Mouse (Mus musculus): ENCODE data around the gene H1foo. TPM values are rescaled to one million over a fixed set of nuclear protein-coding genes. Genes with fewer than 3 reads are reported as not detected.

Gene H1foo
- polyA plus RNA-seq, 1 experiment from 2014 or later = not detected

DNA sequence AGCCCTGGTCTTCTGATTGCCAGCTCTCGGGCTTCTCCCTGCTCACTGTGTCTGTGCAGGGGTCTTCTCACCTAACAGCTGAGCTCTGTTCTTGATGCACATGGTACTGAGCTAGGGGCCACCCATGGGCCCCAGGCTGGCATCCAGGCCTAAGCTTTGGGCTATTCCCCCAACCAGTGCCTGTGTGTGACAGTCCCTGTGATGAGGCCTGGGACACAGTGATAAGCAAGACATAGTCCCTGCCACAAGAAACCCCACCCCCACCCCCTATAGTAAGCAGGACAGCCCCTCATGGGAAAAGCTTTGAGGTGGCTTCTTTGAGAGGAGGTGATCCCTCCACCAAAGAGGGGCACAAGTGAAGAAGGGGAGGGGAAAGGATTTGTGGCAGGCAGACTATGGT lies 26.1 kb upstream of the H1foo start:
- Histone ChIP-seq H3K4me3 (ENCODE audit: low read length) (no peak overlapping the region), H3K4me2 (ENCODE audit: low read depth, low read length) (no peak overlapping the region), H3K27ac (ENCODE audit: low read length) (no peak overlapping the region), H3K36me3 (ENCODE audit: control insufficient read depth, insufficient read depth) (no peaks in the 10 kb centered on the region), H3K4me1 (ENCODE audit: control insufficient read depth, insufficient read depth, low read length) (peaks cover 35% of the 10 kb centered on the region), H3K9ac (ENCODE audit: low read length) (no peak overlapping the region), H3K27me3 (ENCODE audit: control insufficient read depth, insufficient read depth, low read length) (no peaks in the 10 kb centered on the region), H3K9me3 (replicated peaks; ENCODE audit: control insufficient read depth, low read length) (no peaks in the 10 kb centered on the region)
- 93% methylated on average over 1 of the region's 1 CpGs for WGBS
- ATAC-seq (replicated peaks; ENCODE audit: extremely low read depth, insufficient read depth, low FRiP score) = no peak

DNA sequence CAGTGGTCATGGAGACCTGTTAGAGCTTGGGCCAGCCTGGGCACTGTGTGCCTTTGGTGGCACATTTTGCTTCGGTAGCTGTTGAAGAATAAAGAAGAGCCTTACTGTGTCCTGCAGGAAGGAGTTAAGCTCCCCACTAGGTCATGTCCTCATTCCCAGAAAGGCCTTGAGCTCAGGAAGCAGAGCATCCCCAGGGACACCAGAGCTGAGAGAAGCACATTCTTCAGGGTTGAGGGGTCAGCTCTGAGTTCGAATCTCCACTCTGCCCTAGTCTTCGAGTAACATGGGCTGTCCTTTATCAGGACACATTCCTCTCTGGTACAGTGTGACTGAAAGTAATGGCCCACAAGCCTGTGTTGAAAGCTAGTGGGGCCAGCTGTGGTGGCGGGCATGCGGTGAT lies 24.9 kb upstream of the H1foo start:
- Histone ChIP-seq H3K36me3 (ENCODE audit: control insufficient read depth, insufficient read depth) (no peaks in the 10 kb centered on the region), H3K27me3 (ENCODE audit: control insufficient read depth, insufficient read depth, low read length) (no peaks in the 10 kb centered on the region), H3K4me2 (ENCODE audit: low read depth, low read length) (no peak overlapping the region), H3K4me1 (ENCODE audit: control insufficient read depth, insufficient read depth, low read length) (peaks cover 39% of the 10 kb centered on the region), H3K4me3 (ENCODE audit: low read length) (no peak overlapping the region), H3K27ac (ENCODE audit: low read length) (no peak overlapping the region), H3K9ac (ENCODE audit: low read length) (no peak overlapping the region; the same call in 1 of the 2 replicates), H3K9me3 (replicated peaks; ENCODE audit: control insufficient read depth, low read length) (no peaks in the 10 kb centered on the region)
- no peak for ATAC-seq (replicated peaks; ENCODE audit: extremely low read depth, insufficient read depth, low FRiP score)
- 75% methylated on average over 5 of the region's 5 CpGs for WGBS

DNA sequence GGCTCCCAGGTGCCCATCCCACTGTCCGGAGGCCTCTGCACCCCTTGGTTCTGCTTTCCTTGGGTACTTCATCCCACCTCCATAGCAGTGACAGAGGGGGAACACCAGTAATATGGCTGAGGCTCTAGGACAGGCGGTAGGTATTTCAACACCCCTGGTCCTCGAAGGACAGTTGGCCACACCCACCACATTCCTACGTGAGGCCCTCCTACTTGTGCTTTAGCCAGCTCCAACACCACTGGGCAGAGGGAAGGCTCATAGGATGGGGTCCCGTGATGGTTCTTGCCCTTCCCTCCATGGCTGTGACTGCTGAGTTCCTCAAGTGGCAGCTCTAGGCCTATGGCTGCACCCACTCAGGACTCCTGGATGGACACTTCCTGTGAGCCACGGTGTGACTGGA lies 19.9 kb upstream of the H1foo start:
- Histone ChIP-seq H3K27me3 (ENCODE audit: control insufficient read depth, insufficient read depth, low read length) (no peaks in the 10 kb centered on the region), H3K27ac (ENCODE audit: low read length) (no peak overlapping the region), H3K36me3 (ENCODE audit: control insufficient read depth, insufficient read depth) (no peaks in the 10 kb centered on the region), H3K9me3 (replicated peaks; ENCODE audit: control insufficient read depth, low read length) (no peaks in the 10 kb centered on the region), H3K9ac (ENCODE audit: low read length) (no peak overlapping the region), H3K4me3 (ENCODE audit: low read length) (no peak overlapping the region), H3K4me1 (ENCODE audit: control insufficient read depth, insufficient read depth, low read length) (peaks cover 22% of the 10 kb centered on the region), H3K4me2 (ENCODE audit: low read depth, low read length) (no peak overlapping the region)
- 37% methylated on average over 6 of the region's 6 CpGs for WGBS
- ATAC-seq (replicated peaks; ENCODE audit: extremely low read depth, insufficient read depth, low FRiP score) = peak; percentile 68

DNA sequence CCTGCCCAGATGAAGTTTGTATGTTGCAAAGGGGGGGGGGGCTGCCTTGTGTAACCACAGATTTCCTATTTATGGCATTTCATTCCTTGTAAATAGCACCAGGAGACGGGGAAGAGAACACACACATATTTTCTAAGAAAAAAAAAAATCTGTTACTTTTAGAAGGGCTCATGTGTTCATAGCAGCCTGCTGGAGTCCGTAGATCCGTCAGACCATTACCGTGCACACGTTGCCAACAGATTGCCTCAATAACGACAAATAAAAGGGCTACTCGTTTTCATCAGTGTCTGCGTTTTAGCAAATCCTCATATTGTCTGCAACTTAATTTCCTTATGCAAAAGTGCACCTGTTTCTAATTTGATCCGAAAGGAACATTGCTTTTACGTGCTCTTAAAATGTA lies 18.3 kb upstream of the H1foo start:
- Histone ChIP-seq H3K9me3 (replicated peaks; ENCODE audit: control insufficient read depth, low read length) (no peaks in the 10 kb centered on the region), H3K36me3 (ENCODE audit: control insufficient read depth, insufficient read depth) (no peaks in the 10 kb centered on the region), H3K4me1 (ENCODE audit: control insufficient read depth, insufficient read depth, low read length) (peaks cover 19% of the 10 kb centered on the region), H3K4me2 (ENCODE audit: low read depth, low read length) (no peak overlapping the region), H3K27ac (ENCODE audit: low read length) (no peak overlapping the region), H3K4me3 (ENCODE audit: low read length) (no peak overlapping the region), H3K27me3 (ENCODE audit: control insufficient read depth, insufficient read depth, low read length) (no peaks in the 10 kb centered on the region), H3K9ac (ENCODE audit: low read length) (no peak overlapping the region)
- no peak for ATAC-seq (replicated peaks; ENCODE audit: extremely low read depth, insufficient read depth, low FRiP score)
- 88% methylated on average over 10 of the region's 10 CpGs for WGBS

DNA sequence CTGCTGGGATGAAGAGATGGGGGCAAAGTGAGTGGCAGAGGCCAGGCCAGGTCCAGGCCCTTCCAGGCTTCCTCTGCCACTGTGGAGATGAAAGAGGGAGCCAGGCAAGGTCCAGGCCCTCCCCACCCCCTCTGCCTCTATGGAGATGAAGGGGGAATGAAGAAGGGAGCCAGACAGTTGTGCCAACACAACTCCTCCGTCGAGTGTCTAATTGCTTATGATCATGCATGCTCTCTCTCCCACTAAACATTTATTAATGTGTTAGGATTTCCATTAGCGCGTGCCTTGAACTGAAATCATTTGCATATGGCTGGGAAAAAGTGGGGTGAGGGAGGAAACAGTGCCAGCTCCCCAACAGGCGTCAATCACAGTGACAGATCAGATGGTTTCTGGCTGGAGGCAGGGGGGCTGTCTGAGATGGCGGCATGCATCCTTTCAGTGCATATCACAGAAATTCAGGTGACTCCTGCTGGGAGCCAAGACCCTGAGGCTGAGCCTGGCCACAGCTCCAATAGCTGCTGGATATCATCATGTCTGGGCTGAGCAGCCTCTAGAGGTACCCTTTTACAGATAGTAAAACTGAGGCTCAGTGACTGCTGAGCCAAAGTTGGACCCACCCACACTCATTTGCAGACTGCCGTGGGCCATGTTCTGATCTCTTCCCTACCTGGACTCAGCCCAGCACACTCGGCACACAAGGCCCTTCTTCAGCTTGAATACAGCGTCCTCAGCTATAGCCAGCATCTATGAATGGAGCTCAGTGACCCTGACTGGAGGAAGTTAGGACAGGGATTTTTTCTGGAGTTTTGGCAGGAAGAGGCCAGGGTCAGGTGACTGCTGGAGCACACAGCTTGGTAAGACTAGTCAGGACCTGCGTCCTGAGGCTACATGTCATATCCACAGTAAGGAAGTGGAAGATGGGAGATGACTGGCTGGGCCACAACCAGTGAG lies 17.2 kb upstream of the H1foo start:
- H3K4me2 ChIP-seq (ENCODE audit: low read depth, low read length) = no peak overlapping the region
- WGBS = 78% methylated on average over 10 of the region's 10 CpGs
- H3K4me3 ChIP-seq (ENCODE audit: low read length) = no peak overlapping the region
- ATAC-seq (replicated peaks; ENCODE audit: extremely low read depth, insufficient read depth, low FRiP score) = no peak
- H3K9me3 ChIP-seq (replicated peaks; ENCODE audit: control insufficient read depth, low read length) = no peaks in the 10 kb centered on the region
- H3K27ac ChIP-seq (ENCODE audit: low read length) = no peak overlapping the region
- H3K4me1 ChIP-seq (ENCODE audit: control insufficient read depth, insufficient read depth, low read length) = peaks cover 19% of the 10 kb centered on the region
- no peaks in the 10 kb centered on the region for H3K36me3 ChIP-seq (ENCODE audit: control insufficient read depth, insufficient read depth)
- H3K27me3 ChIP-seq (ENCODE audit: control insufficient read depth, insufficient read depth, low read length) = no peaks in the 10 kb centered on the region
- H3K9ac ChIP-seq (ENCODE audit: low read length) = no peak overlapping the region

DNA sequence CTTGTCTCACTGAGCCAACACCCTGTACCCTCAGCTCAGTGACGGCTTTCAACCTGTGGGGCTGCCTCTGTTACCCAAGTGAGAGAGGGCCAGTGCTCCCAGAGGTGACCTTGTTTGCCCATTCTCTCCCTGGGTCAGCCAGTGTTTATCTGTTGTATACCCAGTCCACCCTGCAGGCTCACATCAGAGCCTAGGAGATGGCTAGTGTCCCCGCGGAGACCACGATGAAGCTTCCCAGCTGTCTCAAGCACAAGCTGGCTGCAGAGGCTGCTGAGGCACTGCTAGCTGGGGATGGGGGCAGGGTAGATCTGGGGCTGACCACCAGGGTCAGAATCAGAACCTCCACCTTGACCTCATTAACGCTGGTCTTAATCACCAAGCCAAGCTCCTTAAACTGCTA lies 14.7 kb upstream of the H1foo start:
- no peak overlapping the region for H3K9ac ChIP-seq (ENCODE audit: low read length)

DNA sequence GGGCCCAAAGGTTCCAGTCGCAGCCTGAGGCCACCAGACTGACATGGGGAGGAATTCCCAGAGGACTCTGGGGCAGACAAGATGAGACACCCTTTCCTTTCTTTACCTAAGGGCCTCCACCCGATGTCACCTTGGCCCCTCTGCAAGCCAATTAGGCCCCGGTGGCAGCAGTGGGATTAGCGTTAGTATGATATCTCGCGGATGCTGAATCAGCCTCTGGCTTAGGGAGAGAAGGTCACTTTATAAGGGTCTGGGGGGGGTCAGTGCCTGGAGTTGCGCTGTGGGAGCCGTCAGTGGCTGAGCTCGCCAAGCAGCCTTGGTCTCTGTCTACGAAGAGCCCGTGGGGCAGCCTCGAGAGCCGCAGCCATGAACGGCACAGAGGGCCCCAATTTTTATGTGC lies 13.1 kb upstream of the H1foo start, which contains the start of gene Rho:
Gene Rho (plus strand): TSS at position 110 of the 400 bp plus-strand sequence.
- H3K4me1 ChIP-seq (ENCODE audit: control insufficient read depth, insufficient read depth, low read length) = peaks cover 7% of the 10 kb centered on the region
- H3K9me3 ChIP-seq (replicated peaks; ENCODE audit: control insufficient read depth, low read length) = no peaks in the 10 kb centered on the region
- H3K27ac ChIP-seq (ENCODE audit: low read length) = no peak within 1 kb of the TSS
- no peak within 1 kb of the TSS for H3K4me3 ChIP-seq (ENCODE audit: low read length)
- WGBS = 87% methylated on average over 14 of the region's 14 CpGs
- H3K36me3 ChIP-seq (ENCODE audit: control insufficient read depth, insufficient read depth) = no peaks in the 10 kb centered on the region
- no peak for ATAC-seq (replicated peaks; ENCODE audit: extremely low read depth, insufficient read depth, low FRiP score)
- no peak within 1 kb of the TSS for H3K9ac ChIP-seq (ENCODE audit: low read length)
- no peak within 1 kb of the TSS for H3K4me2 ChIP-seq (ENCODE audit: low read depth, low read length)
- H3K27me3 ChIP-seq (ENCODE audit: control insufficient read depth, insufficient read depth, low read length) = no peaks in the 10 kb centered on the region

More for the DNA sequence above, 14.7 kb upstream of the H1foo start:
- Histone ChIP-seq H3K27me3 (ENCODE audit: control insufficient read depth, insufficient read depth, low read length) (no peaks in the 10 kb centered on the region), H3K4me1 (ENCODE audit: control insufficient read depth, insufficient read depth, low read length) (peaks cover 8% of the 10 kb centered on the region), H3K9me3 (replicated peaks; ENCODE audit: control insufficient read depth, low read length) (no peaks in the 10 kb centered on the region), H3K27ac (ENCODE audit: low read length) (no peak overlapping the region), H3K4me2 (ENCODE audit: low read depth, low read length) (no peak overlapping the region), H3K4me3 (ENCODE audit: low read length) (no peak overlapping the region), H3K36me3 (ENCODE audit: control insufficient read depth, insufficient read depth) (no peaks in the 10 kb centered on the region)
- WGBS = 42% methylated on average over 5 of the region's 5 CpGs
- ATAC-seq (replicated peaks; ENCODE audit: extremely low read depth, insufficient read depth, low FRiP score) = no peak

DNA sequence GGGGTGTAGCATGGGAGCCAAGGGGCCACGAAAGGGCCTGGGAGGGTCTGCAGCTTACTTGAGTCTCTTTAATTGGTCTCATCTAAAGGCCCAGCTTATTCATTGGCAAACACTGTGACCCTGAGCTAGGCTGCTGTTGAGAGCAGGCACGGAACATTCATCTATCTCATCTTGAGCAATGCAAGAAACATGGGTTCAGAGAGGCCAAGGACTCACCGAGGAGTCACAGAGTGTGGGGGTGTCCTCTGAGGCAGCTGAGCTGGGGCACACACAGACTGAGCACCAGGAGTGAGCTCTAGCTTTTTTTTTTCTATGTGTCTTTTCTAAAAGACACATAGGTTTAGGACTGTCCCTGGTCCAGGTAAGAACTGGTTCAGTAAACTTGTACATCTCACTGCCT lies 12.3 kb upstream of the H1foo start:
- 82% methylated on average over 3 of the region's 3 CpGs for WGBS

DNA sequence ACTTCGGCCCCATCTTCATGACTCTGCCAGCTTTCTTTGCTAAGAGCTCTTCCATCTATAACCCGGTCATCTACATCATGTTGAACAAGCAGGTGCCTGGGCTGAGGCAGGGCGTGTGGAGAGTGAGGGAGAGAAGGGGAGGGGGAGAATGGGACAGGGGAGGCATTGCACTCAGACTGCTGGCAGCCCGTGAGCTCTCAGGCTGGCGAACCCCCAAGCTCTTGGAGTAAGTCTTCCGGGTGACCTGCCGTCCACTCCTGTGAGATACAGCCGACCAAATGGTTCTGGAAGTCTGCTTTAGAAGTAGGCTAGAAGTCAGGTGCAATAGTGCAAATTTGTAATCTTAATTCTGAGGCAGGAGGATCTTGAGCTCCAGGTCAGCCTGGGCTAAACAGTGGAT lies 9.2 kb upstream of the H1foo start:
- WGBS = 78% methylated on average over 8 of the region's 8 CpGs
- no peak overlapping the region for H3K27ac ChIP-seq (ENCODE audit: low read length)
- no peaks in the 10 kb centered on the region; the same call in 1 of the 2 replicates for H3K4me1 ChIP-seq (ENCODE audit: control insufficient read depth, insufficient read depth, low read length)
- no peaks in the 10 kb centered on the region for H3K27me3 ChIP-seq (ENCODE audit: control insufficient read depth, insufficient read depth, low read length)
- no peak overlapping the region for H3K4me3 ChIP-seq (ENCODE audit: low read length)
- H3K36me3 ChIP-seq (ENCODE audit: control insufficient read depth, insufficient read depth) = no peaks in the 10 kb centered on the region
- H3K9ac ChIP-seq (ENCODE audit: low read length) = no peak overlapping the region
- no peak for ATAC-seq (replicated peaks; ENCODE audit: extremely low read depth, insufficient read depth, low FRiP score)
- H3K4me2 ChIP-seq (ENCODE audit: low read depth, low read length) = no peak overlapping the region
- peaks cover 7% of the 10 kb centered on the region for H3K9me3 ChIP-seq (replicated peaks; ENCODE audit: control insufficient read depth, low read length)

More for the DNA sequence above, 12.3 kb upstream of the H1foo start:
- no peak overlapping the region for H3K9ac ChIP-seq (ENCODE audit: low read length)
- H3K27me3 ChIP-seq (ENCODE audit: control insufficient read depth, insufficient read depth, low read length) = no peaks in the 10 kb centered on the region
- H3K27ac ChIP-seq (ENCODE audit: low read length) = no peak overlapping the region
- H3K4me2 ChIP-seq (ENCODE audit: low read depth, low read length) = no peak overlapping the region
- H3K9me3 ChIP-seq (replicated peaks; ENCODE audit: control insufficient read depth, low read length) = no peaks in the 10 kb centered on the region
- H3K36me3 ChIP-seq (ENCODE audit: control insufficient read depth, insufficient read depth) = no peaks in the 10 kb centered on the region
- no peak overlapping the region for H3K4me3 ChIP-seq (ENCODE audit: low read length)
- peaks cover 7% of the 10 kb centered on the region for H3K4me1 ChIP-seq (ENCODE audit: control insufficient read depth, insufficient read depth, low read length)
- no peak for ATAC-seq (replicated peaks; ENCODE audit: extremely low read depth, insufficient read depth, low FRiP score)
